Mouse (Mus musculus): ENCODE measurements around the gene Pex5l.

The Pex5l gene

DNA sequence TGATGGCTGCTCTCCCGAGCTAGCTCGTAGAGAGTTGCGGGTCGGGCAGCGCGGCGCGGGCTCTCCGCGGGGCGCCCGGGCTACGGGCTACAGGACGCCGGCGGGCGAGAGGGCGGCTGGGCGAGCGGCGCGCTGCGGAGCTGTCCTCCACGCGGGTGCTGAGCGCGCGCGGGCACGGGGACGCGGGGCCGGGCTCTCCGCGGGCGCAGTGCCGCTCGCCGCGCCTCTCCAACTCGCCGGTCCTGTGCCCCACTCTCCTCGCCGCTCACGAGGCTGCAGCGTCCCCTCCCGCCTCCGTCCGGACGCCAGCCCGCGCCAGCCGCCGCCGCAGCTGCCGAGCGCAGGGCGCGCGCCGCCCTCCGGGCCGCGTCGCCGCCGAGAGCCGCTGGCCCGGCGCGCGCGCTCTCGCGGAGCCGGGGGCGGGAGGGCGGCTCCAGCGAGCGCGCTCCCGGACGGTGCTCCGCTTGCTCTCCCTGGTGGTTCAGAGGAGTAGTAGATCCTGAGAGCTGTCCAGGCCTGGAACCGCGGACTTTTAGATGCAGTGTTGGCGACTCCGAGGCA, at the start of gene Pex5l:
Gene Pex5l (minus strand): TSS at position 347 of the 561 bp plus-strand sequence.
- in situ Hi-C loops (cut with MboI) = no loop called here

- in situ Hi-C loops (cut with MboI) = no loop called here
These were observed 22.1 kb upstream of the Pex5l start for GRCm38 (mm10) chr3:33165186-33165585.

DNA sequence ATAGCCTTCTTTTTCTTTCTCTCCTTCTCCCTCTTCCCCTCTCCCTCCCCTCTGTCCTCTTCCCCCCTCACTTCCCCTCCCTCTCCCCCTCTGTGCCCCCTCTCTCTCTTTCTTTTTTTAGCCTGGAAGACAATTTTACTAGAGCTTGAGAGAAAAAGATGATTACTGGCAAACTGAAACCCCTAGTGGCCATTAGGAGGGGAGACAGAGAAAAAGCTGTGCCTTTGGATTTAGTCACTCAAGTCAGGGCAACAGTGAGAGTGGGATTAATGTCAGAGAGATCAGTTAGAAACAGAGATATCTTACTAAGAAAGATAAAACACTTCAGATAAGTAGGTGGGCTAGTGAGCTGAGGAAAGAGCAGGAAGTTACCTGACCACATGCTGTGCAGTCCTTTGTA, 20.8 kb upstream of the Pex5l start:
- in situ Hi-C loops (cut with MboI) = no loop called here

GRCm38 (mm10) chr3:33143592-33143991, 545 bp upstream of the Pex5l start:
- in situ Hi-C loops (cut with MboI) = no loop called here

DNA sequence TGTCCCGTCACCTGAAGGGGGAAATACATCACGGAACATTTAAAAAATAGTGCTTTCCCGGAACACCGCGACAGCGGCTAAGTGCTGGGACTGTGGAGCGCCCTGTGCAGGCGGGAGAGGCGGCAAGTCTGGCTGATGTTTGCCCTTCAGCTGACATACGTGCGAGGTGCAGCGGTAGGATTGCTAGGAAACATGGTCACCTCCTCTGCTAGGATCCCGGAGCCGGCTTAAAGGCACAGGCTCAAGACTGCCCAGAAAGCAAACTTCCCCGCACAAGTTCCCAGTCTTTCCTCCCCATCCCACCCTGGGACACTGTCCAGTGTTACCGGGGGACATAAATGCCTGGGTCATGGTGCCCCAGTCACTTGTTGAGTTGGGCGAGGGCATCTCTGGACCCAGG, 649 bp downstream of the Pex5l start:
- in situ Hi-C loops (cut with MboI) = no loop called here

- in situ Hi-C loops (cut with MboI) = no loop called here
These were observed 13.1 kb downstream of the Pex5l start for GRCm38 (mm10) chr3:33129944-33130343.

- in situ Hi-C loops (cut with MboI) = no loop called here
These were observed 18.3 kb downstream of the Pex5l start for GRCm38 (mm10) chr3:33124796-33125195.

- in situ Hi-C loops (cut with MboI) = no loop called here
These were observed 37.3 kb downstream of the Pex5l start for GRCm38 (mm10) chr3:33105785-33106184.

- in situ Hi-C loops (cut with MboI) = no loop called here
These were observed 39.5 kb downstream of the Pex5l start for GRCm38 (mm10) chr3:33103501-33103900.

DNA sequence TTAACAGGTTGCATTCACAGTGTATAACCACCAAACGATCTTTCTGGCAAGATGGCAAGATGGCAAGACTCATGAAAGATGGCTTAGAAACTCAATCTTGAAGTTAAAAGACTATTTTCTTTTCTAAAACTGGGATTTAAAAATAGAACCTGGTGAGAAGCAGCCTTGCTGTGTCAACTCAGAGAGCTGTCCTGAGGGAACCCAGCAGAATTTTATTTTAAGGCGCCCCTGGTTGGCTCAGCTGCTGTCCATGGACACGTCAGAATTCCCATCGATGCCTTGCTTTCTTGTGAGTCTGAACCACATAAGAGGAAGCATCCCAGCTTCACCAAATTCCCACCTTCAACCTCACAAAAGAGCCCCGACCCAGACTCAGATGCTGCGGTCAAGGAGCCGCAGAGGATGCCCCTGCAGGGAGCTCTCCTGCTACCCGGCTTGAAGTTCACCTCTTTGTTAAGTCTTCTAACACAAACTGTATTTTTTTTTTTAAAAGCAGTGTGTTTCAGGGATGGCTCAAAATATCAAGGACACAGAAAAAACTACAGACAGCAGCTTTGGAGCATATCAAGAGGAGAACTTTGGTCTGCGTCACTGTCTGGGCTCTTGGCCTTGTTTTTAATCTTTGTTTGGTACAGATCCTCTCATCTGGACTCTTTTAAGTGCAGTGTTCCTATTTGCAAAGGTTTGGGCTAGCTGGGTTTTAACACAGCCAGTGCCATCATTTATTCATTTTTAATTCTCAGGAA, 44.3 kb downstream of the Pex5l start:
- in situ Hi-C loops (cut with MboI) = no loop called here

- in situ Hi-C loops (cut with MboI) = no loop called here
These were observed 49.4 kb downstream of the Pex5l start for GRCm38 (mm10) chr3:33093646-33094045.

DNA sequence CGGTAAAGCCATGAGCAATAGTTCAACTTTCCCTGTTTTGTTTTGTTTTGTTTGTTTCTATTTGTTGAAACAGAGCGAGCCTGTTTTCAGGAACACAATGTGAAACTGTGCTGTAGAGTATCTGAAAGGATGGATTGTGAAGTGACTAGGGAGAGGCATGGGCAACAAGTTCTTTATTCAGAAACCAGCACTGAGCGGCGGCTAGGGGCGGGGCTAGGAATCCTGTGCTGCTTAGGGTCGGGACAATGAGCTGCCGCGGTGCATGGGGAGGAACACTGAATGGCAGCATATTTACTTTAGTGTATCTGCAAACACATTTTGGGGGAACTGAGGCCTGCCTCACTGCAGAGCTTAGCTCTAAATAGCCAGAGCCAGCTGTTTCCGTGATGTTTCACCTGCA, 53.0 kb downstream of the Pex5l start:
- in situ Hi-C loops (cut with MboI) = no loop called here

- in situ Hi-C loops (cut with MboI) = no loop called here
These were observed 53.6 kb downstream of the Pex5l start for GRCm38 (mm10) chr3:33089470-33089869.

DNA sequence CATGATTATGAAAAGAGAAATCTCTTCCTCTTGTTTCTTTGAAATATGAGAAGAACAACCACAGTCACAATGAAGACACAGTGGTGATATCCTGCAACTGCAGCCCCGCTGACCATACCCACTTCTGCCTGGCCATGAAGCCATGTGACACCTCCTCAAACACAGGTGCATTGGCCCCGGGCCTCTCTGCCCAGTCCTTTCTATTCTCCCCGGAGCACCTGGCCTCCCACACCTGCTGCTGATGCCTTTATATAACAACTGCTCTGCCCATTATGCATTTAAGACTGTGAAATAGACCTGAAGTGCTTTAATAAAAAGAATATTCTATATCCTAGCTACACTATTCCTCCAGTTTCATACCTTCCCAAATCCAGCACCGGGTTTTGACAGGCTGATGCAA, 54.8 kb downstream of the Pex5l start:
- in situ Hi-C loops (cut with MboI) = no loop called here

DNA sequence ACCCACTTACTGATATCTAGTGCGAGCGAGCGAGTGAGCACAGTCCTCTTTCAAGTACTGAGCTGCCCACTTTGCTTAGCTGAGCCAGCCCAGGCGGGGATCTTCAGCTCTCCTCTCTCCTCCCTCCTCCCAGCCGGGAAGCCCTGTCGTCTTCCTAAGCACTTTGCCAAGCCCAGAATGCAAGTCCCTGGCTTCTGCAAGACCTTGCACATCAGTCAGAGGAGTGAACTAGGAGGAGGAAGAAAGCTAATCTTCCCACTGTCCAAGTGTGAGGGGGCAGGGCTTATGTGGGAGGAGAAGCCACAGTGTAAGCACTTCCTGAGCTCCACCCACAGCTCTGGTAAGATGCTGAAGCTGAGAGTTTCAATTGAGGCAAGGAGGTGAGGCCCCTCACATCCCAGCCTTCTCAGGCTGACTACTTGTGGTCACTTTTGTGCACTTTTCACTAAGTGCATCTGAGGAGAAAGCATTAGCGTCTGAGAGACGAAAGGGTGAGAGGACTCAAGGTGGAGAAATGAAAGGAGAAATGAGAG, 60.2 kb downstream of the Pex5l start:
- in situ Hi-C loops (cut with MboI) = no loop called here

- in situ Hi-C loops (cut with MboI) = no loop called here
These were observed 61.3 kb downstream of the Pex5l start for GRCm38 (mm10) chr3:33081793-33082192.

GRCm38 (mm10) chr3:33079658-33080057, 63.4 kb downstream of the Pex5l start:
- in situ Hi-C loops (cut with MboI) = no loop called here

GRCm38 (mm10) chr3:33079171-33079570, 63.9 kb downstream of the Pex5l start:
- in situ Hi-C loops (cut with MboI) = no loop called here

DNA sequence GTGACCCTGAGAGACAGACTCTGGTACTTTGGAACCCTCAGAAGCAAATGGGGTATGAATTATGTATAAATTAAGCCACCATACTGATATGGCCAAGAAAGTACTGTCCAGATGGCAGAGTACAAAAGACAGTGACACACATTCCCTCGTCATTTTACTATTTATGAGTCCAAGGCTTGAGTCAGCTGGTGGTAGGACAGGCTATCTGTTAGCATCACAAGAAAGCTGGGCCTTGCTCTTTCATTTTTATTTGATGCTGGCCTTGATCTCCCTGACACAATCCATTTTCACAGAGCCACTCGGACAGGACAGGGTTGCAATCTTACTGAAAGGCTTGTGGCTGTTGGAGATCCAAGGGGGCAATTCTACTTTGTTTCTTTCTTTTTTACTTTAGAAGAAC, 67.4 kb downstream of the Pex5l start:
- in situ Hi-C loops (cut with MboI) = no loop called here

DNA sequence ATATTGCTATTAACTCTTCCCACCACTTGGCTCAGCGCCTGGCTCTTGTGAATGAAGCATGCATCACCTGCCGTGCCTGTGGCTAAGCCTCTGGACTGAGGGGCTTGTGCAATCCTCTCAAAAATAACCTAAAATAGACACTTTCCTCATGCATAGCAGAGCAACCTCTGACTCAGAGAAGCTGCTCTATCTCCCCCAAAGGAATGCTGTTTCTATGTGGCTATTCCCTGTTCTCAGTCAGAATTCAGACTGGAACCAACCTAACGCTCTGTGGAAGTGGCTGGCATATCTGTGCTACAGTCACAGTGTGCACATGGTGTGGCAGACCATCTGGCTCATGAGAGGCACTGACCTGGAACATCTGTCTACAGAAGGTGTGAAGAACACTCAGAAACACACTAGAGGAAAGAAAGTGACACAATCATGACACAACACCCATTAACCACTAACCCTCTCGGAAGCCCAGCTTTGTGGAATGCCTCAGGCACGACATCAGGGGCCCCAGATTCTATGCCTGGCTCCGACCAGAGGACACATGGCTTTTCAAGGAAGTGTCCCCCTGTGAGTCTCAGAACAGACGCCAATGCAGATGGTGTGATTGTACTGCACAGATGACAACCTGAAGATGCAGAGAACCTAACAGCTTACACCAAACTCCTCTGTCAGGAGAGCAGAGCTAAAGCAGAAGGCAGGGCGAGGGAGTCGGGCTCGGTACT, 68.6 kb downstream of the Pex5l start:
- in situ Hi-C loops (cut with MboI) = no loop called here

DNA sequence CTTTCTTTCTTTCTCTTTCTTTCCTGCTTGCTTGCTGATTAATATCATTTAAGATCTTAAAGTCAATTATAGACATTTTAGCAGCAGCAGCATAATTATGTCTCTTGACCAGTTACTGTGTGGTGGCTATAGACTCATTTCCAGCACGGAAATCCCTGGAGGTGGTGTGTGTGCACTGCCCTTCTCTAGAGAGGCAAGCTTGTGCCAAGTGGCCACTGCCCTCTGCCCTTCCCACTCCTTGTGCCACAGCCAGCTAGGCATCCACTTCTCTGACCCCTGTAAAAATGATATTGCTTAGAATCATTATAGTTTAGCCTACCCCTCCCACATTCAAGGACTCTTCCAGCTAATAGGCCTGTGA, 69.2 kb downstream of the Pex5l start:
- in situ Hi-C loops (cut with MboI) = no loop called here

- in situ Hi-C loops (cut with MboI) = no loop called here
These were observed 72.3 kb downstream of the Pex5l start for GRCm38 (mm10) chr3:33070771-33071170.

GRCm38 (mm10) chr3:33068146-33068545, 74.9 kb downstream of the Pex5l start:
- in situ Hi-C loops (cut with MboI) = no loop called here
